Mouse (Mus musculus) G1E (cell line): Measurements from ENCODE around the gene Hdac4.

Experiments used
- CTCF ChIP-seq: IDR thresholded peaks from 2 replicates; pipeline ENCODE4 v1.5.1; 2012; ENCODE audit warnings: low read depth, low read length, inconsistent platforms, mixed read lengths
- GATA2 ChIP-seq: IDR thresholded peaks from 2 replicates; pipeline ENCODE4 v1.6.1; 2012; ENCODE audit warnings: low read depth, low read length, inconsistent platforms, borderline replicate concordance
- POLR2AphosphoS5 ChIP-seq: IDR thresholded peaks from 2 replicates; pipeline ENCODE4 v1.6.1; 2012; ENCODE audit warnings: low read depth, low read length, inconsistent platforms; ENCODE audit not compliant: insufficient replicate concordance
- TAL1 ChIP-seq: conservative IDR thresholded peaks from 2 replicates; pipeline ENCODE4 v1.6.1; 2012; ENCODE audit warnings: low read depth, low read length, inconsistent platforms, mixed read lengths

- TF ChIP-seq CTCF = no peak
- no peak for TF ChIP-seq TAL1
- TF ChIP-seq POLR2AphosphoS5 = no peak
- TF ChIP-seq GATA2 = no peak
These were observed 252.9 kb downstream of the Hdac4 start for GRCm38 (mm10) chr1:91942583-91942982.
